Mouse (Mus musculus) stomach, embryonic 14.5 days (tissue): ENCODE measurements around the gene Fbxl15. TPM values are rescaled to one million over a fixed set of nuclear protein-coding genes. Genes with fewer than 3 reads are reported as not detected.

Source experiments
- ATAC-seq: fragments of 200-750 bp; cut with Nextera tagmentation; 2 replicates; pipeline ENCODE4 v1.8.0; 2017; ENCODE audit warnings: low read depth, moderate TSS enrichment; ENCODE audit not compliant: insufficient number of reproducible peaks, insufficient read depth, low FRiP score
- H3K27ac ChIP-seq: fragments of 300-500 bp; sonication (generic); 2 replicates; pipeline ENCODE4 v1.5.1; 2014; ENCODE audit warnings: mild to moderate bottlenecking, low read length, moderate library complexity, mixed read lengths
- H3K27me3 ChIP-seq: fragments of 300-500 bp; sonication (generic); 2 replicates; pipeline ENCODE4 v1.6.1; 2014; ENCODE audit warnings: low read length, control low read depth, mixed read lengths; ENCODE audit not compliant: control insufficient read depth, insufficient read depth
- H3K36me3 ChIP-seq: fragments of 300-500 bp; sonication (generic); 2 replicates; pipeline ENCODE4 v1.6.1; 2014; ENCODE audit warnings: mild to moderate bottlenecking, control low read depth, low read length, moderate library complexity, mixed read lengths; ENCODE audit not compliant: control insufficient read depth, insufficient read depth
- H3K4me1 ChIP-seq: fragments of 300-500 bp; sonication (generic); 2 replicates; pipeline ENCODE4 v1.6.1; 2014; ENCODE audit warnings: low read length, control low read depth, mixed read lengths; ENCODE audit not compliant: control insufficient read depth, insufficient read depth
- H3K4me2 ChIP-seq: fragments of 300-500 bp; sonication (generic); replicated peaks from 2 replicates; pipeline ENCODE4 v1.6.1; 2014; ENCODE audit warnings: low read depth, low read length, control low read depth
- H3K4me3 ChIP-seq: fragments of 300-500 bp; sonication (generic); 2 replicates; pipeline ENCODE4 v1.5.1; 2014; ENCODE audit warnings: low read depth, low read length, control low read depth
- H3K9ac ChIP-seq: fragments of 300-500 bp; sonication (generic); replicated peaks from 2 replicates; pipeline ENCODE4 v1.6.1; 2014; ENCODE audit warnings: low read depth, mild to moderate bottlenecking, control low read depth, low read length, moderate library complexity, mixed read lengths
- H3K9me3 ChIP-seq: fragments of 300-500 bp; sonication (generic); 2 replicates; pipeline ENCODE4 v1.6.1; 2016; ENCODE audit warnings: low read depth, low read length, control low read depth; ENCODE audit not compliant: control insufficient read depth
- WGBS: fragments of 180-500 bp; shearing (Covaris S2); extraction: QIAGEN DNeasy Blood & Tissue Kit; methylation state at CpG from one replicate; pipeline ENCODE4 v1.1.7; 2014; 5-methylcytosine and 5-hydroxymethylcytosine counted together
- polyA plus RNA-seq: library from polyadenylated mRNA; unstranded; fragments of >200 nt; fragmentation: Nextera tagmentation; extraction: Ambion mirVana; gene quantifications from 2 replicates; pipeline ENCODE4 v1.2.1, GENCODE M21; 2014

Gene Fbxl15
- polyA plus RNA-seq, 1 experiment from 2014 or later = 13.7 TPM

DNA sequence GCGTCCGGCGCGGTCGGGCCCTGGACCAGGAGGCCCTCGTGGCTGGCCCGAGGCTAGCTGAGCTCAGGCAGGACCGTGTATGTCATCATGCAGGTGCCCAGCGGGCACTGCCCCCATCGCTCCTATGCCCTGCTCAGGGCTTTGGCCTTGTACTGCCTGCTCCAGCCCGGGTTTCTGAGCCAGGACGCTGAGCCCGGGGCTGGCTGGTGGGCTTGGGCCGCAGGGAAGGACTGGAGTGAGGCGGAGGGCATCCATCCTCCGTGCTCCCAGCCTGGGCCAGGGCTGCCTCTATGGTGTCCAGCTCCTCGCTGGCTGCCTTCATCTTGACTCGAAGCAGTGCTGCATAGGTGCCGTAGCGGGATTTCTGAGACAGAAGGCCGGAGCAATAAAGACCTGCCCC lies 15.4 kb upstream of the Fbxl15 start:
- Histone ChIP-seq H3K27ac (no peak overlapping the region), H3K36me3 (peaks cover 31% of the 10 kb centered on the region), H3K9ac (no peak overlapping the region), H3K4me2 (no peak overlapping the region), H3K4me1 (peaks cover 40% of the 10 kb centered on the region), H3K9me3 (no peaks in the 10 kb centered on the region), H3K4me3 (no peak overlapping the region), H3K27me3 (no peaks in the 10 kb centered on the region)
- WGBS = 93% methylated on average over 21 of the region's 21 CpGs
- ATAC-seq = no peak

- Histone ChIP-seq H3K27ac (no peak overlapping the region), H3K9ac (no peak overlapping the region), H3K4me1 (peaks cover 40% of the 10 kb centered on the region), H3K9me3 (no peaks in the 10 kb centered on the region), H3K27me3 (0 out of 2 replicates have a peak, but pooled peaks cover under 1% of the 10 kb centered on the region), H3K36me3 (peaks cover 27% of the 10 kb centered on the region), H3K4me2 (no peak overlapping the region), H3K4me3 (no peak overlapping the region)
- no peak for ATAC-seq
- WGBS = 88% methylated on average over 9 of the region's 9 CpGs
Measured at GRCm38 (mm10) chr19:46313116-46313515, 14.9 kb upstream of the Fbxl15 start.

DNA sequence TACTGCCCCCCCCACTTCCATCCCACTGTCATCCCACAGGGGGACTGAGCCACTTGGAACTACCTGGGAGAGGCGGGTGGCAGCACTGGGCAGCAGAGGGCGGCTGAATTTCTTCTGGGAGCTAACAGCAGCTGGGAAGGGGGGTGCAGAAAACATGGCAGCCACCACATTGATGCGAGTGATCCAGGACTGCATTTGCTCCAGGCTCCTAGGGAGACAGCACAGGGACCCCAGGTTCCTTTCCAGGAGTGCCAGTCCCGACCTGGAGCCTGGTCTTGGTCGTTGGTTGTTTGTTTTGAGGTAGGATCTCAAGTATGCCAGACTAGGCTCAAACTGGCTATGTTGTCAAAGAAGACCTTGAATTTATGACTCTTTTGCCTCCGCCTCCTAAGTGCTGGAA lies 14.4 kb upstream of the Fbxl15 start:
- Histone ChIP-seq H3K9me3 (no peaks in the 10 kb centered on the region), H3K36me3 (peaks cover 24% of the 10 kb centered on the region), H3K9ac (no peak overlapping the region), H3K27ac (no peak overlapping the region), H3K27me3 (0 out of 2 replicates have a peak, but pooled peaks cover 4% of the 10 kb centered on the region), H3K4me3 (no peak overlapping the region), H3K4me1 (peaks cover 42% of the 10 kb centered on the region), H3K4me2 (no peak overlapping the region)
- 70% methylated on average over 6 of the region's 6 CpGs for WGBS
- no peak for ATAC-seq

GRCm38 (mm10) chr19:46314151-46314601 lies 13.8 kb upstream of the Fbxl15 start:
- Histone ChIP-seq H3K27me3 (0 out of 2 replicates have a peak, but pooled peaks cover 4% of the 10 kb centered on the region), H3K4me2 (peak overlapping the region; percentile 33; the same call in 1 of the 2 replicates), H3K9me3 (no peaks in the 10 kb centered on the region), H3K4me3 (no peak overlapping the region), H3K36me3 (peaks cover 24% of the 10 kb centered on the region), H3K27ac (peak overlapping the region; percentile 93; the same call in 1 of the 2 replicates), H3K9ac (no peak overlapping the region), H3K4me1 (peaks cover 41% of the 10 kb centered on the region)
- no peak for ATAC-seq
- WGBS = 17% methylated on average over 18 of the region's 18 CpGs

- WGBS = 25% methylated on average over 14 of the region's 14 CpGs
- H3K4me1 ChIP-seq = peaks cover 44% of the 10 kb centered on the region
- 0 out of 2 replicates have a peak, but pooled peaks cover 4% of the 10 kb centered on the region for H3K27me3 ChIP-seq
- peak overlapping the region; percentile 60; the same call in 1 of the 2 replicates for H3K4me3 ChIP-seq
- H3K27ac ChIP-seq = peak overlapping the region; percentile 93
- no peak for ATAC-seq
- no peak overlapping the region for H3K9ac ChIP-seq
- peak overlapping the region; percentile 33 for H3K4me2 ChIP-seq
- H3K36me3 ChIP-seq = peaks cover 18% of the 10 kb centered on the region
- H3K9me3 ChIP-seq = no peaks in the 10 kb centered on the region
Measured at GRCm38 (mm10) chr19:46314872-46315742, 12.9 kb upstream of the Fbxl15 start.

DNA sequence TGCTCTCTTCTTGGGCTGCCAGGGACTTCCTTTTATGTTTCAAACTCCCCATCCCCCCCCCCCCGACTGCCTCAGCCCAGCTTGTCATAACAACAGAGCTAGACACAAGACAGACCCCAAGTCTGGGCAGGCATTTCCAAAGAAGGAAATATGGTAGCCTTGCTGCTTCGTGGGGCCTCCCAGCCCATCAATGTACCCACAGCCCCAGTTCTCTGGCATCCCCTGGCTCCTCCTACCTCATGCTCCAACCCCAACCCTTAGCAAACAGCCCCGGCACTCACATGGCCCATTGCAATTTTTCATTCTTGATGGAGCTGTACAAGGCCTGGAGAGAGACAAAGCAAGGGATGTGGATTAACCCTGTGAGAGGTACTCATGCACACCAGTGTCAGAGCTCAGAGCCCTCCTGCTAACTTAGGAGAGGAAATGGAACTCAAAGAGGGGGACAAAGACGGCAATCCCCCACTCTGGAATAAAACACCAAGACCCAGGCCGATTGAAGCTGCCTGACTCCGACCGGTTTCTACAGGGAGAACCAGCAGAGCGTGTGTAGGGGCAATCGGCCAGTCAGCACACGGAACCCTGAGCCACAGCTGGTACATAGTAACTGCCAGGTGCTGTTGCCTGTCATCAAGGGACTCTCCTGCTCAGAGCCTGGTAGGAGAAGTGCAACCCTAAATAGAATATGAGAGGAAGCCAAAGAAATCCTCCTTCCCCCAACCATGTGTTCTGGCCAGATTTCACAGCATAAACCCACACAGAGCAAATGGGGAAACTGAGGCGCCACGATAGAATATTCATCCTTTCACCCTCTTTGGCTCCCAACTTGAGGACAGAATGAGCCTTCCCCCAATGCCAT lies 12.0 kb upstream of the Fbxl15 start:
- peak overlapping the region; percentile 68 for H3K9ac ChIP-seq
- 0 out of 2 replicates have a peak, but pooled peaks cover 4% of the 10 kb centered on the region for H3K27me3 ChIP-seq
- peak overlapping the region; percentile 70 for H3K4me2 ChIP-seq
- no peaks in the 10 kb centered on the region for H3K9me3 ChIP-seq
- H3K4me3 ChIP-seq = peak overlapping the region; percentile 60
- ATAC-seq = peak; percentile 72; the same call in 1 of the 2 replicates
- peak overlapping the region; percentile 93 for H3K27ac ChIP-seq
- peaks cover 11% of the 10 kb centered on the region for H3K36me3 ChIP-seq
- 24% methylated on average over 12 of the region's 12 CpGs for WGBS
- H3K4me1 ChIP-seq = peaks cover 44% of the 10 kb centered on the region

DNA sequence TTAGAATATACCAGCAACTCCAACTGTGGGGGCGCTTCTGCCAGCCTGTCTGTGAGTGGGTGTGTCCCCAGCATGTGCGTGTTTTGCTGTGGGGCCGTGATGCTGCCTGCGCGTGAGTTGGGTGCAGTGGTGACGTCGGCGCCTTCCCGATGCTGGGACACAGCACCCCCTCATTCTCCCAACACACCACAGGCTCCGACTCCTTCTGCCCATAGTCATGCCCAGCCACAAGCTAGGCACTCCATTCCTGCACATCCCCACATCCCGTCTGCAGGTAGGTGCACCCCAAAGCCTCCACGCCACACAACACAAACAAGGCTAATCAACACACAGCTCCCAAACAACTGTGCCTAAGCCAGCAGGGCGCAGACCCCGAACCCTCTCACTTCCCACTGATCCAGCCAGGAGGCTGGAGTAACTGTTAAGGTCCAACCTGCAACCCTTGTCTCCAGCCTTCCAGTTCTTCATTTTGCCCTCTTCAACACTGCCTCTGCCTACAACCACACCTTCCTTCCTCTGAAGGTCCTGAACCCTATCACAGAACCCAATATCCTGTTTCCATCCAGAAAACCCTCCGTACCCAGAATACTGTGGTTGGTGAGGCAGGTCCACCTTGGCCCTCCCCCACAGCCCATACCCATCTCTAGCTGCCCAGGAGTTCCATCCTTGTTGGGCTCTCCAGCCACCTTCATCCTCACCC lies 11.0 kb upstream of the Fbxl15 start:
- Histone ChIP-seq H3K27me3 (0 out of 2 replicates have a peak, but pooled peaks cover 4% of the 10 kb centered on the region), H3K36me3 (peaks cover 1% of the 10 kb centered on the region; the same call in 1 of the 2 replicates), H3K9ac (peak overlapping the region; percentile 68), H3K27ac (peak overlapping the region; percentile 93), H3K9me3 (no peaks in the 10 kb centered on the region), H3K4me2 (peak overlapping the region; percentile 70), H3K4me1 (peaks cover 49% of the 10 kb centered on the region), H3K4me3 (peak overlapping the region; percentile 60)
- 26% methylated on average over 15 of the region's 15 CpGs for WGBS
- ATAC-seq = no peak
